ENCODE assay signal across 25 mouse cellular contexts in genomic region chr3:34172899-34173298, GRCm38 (mm10).
A peak's percentile ranks its signal among the peaks of the same experiment; 100 is the strongest.
DNase-seq lines count a peak whose midpoint lies in the region; ATAC-seq and TF ChIP-seq lines count a peak whose summit lies in the region.
"Had no signal": no experiment of that assay in that cellular context is flagged by ENCODE, and none has a peak within 500 bp of the region (broad histone marks: within the 10 kb centered on the region; RNA-seq: fewer than 3 reads in every experiment).

No protein-coding gene starts in this region.

- no peak overlapping the region for H3K4me2 ChIP-seq in forebrain, embryonic 16.5 days (ENCODE audit: low read length)
- H3K4me2 ChIP-seq in midbrain, embryonic 11.5 days: no peak overlapping the region
- no peak overlapping the region for H3K4me2 ChIP-seq in midbrain, postnatal 0 days (ENCODE audit: low read depth, low read length, poor library complexity, severe bottlenecking)
- no peak overlapping the region for H3K4me2 ChIP-seq in midbrain, embryonic 15.5 days
- H3K4me2 ChIP-seq: embryonic facial prominence, embryonic 15.5 days; hindbrain, embryonic 12.5 days had no signal

- H3K36me3 ChIP-seq in forebrain, embryonic 16.5 days (ENCODE audit: control insufficient read depth, insufficient read depth): no peaks in the 10 kb centered on the region
- H3K36me3 ChIP-seq in forebrain, embryonic 10.5 days (replicated peaks): no peaks in the 10 kb centered on the region
- H3K36me3 ChIP-seq in midbrain, embryonic 11.5 days (ENCODE audit: control insufficient read depth, insufficient read depth, low read length): no peaks in the 10 kb centered on the region
- H3K36me3 ChIP-seq in midbrain, postnatal 0 days (ENCODE audit: insufficient read depth, low read length): no peaks in the 10 kb centered on the region
- no peaks in the 10 kb centered on the region for H3K36me3 ChIP-seq in midbrain, embryonic 15.5 days (replicated peaks)
- H3K36me3 ChIP-seq: embryonic facial prominence, embryonic 15.5 days; G1E; heart, embryonic 10.5 days; hindbrain, embryonic 12.5 days had no signal

- H3K4me1 ChIP-seq in forebrain, embryonic 16.5 days (replicated peaks; ENCODE audit: control insufficient read depth, insufficient read depth, low read length): no peaks in the 10 kb centered on the region
- H3K4me1 ChIP-seq in forebrain, embryonic 10.5 days: peaks cover 9% of the 10 kb centered on the region
- no peaks in the 10 kb centered on the region for H3K4me1 ChIP-seq in midbrain, embryonic 11.5 days (ENCODE audit: control insufficient read depth, insufficient read depth, low read length)
- H3K4me1 ChIP-seq in midbrain, postnatal 0 days (ENCODE audit: insufficient read depth, low read length): no peaks in the 10 kb centered on the region
- H3K4me1 ChIP-seq in midbrain, embryonic 15.5 days: peaks cover 2% of the 10 kb centered on the region; the same call in 1 of the 2 replicates
- H3K4me1 ChIP-seq: embryonic facial prominence, embryonic 15.5 days; heart, embryonic 10.5 days; hindbrain, embryonic 12.5 days had no signal

- H3K9ac ChIP-seq in forebrain, embryonic 16.5 days (replicated peaks; ENCODE audit: low read depth, low read length): no peak overlapping the region
- H3K9ac ChIP-seq in midbrain, embryonic 11.5 days (ENCODE audit: low read length): no peak overlapping the region
- H3K9ac ChIP-seq in midbrain, postnatal 0 days (replicated peaks; ENCODE audit: low read length, poor library complexity, severe bottlenecking): no peak overlapping the region
- no peak overlapping the region for H3K9ac ChIP-seq in midbrain, embryonic 15.5 days
- H3K9ac ChIP-seq: embryonic facial prominence, embryonic 15.5 days; hindbrain, embryonic 12.5 days had no signal

- H3K27ac ChIP-seq in forebrain, embryonic 16.5 days (ENCODE audit: low read length): 0 out of 2 replicates have a peak overlapping the region, but pooled peaks have one; percentile 4
- no peak overlapping the region for H3K27ac ChIP-seq in forebrain, embryonic 10.5 days
- H3K27ac ChIP-seq in midbrain, embryonic 11.5 days (ENCODE audit: low read depth, low read length): no peak overlapping the region
- H3K27ac ChIP-seq in midbrain, postnatal 0 days (ENCODE audit: low read depth, low read length): no peak overlapping the region
- H3K27ac ChIP-seq in midbrain, embryonic 15.5 days: 0 out of 2 replicates have a peak overlapping the region, but pooled peaks have one; percentile 15
- H3K27ac ChIP-seq: embryonic facial prominence, embryonic 15.5 days; heart, embryonic 10.5 days; hindbrain, embryonic 12.5 days had no signal

- no peak for TF ChIP-seq CTCF in midbrain, postnatal 0 days (IDR thresholded peaks at IDR 0.05)
- TF ChIP-seq CTCF in brain, embryonic 14.5 days (IDR thresholded peaks at IDR 0.05; ENCODE audit: borderline replicate concordance, extremely low read depth, insufficient read depth, insufficient read length): no peak

- no peak overlapping the region for H3K4me3 ChIP-seq in forebrain, embryonic 16.5 days (replicated peaks; ENCODE audit: low read length)
- no peak overlapping the region for H3K4me3 ChIP-seq in forebrain, embryonic 10.5 days
- no peak overlapping the region for H3K4me3 ChIP-seq in midbrain, embryonic 11.5 days (ENCODE audit: low read depth, low read length)
- no peak overlapping the region for H3K4me3 ChIP-seq in midbrain, postnatal 0 days (ENCODE audit: low read depth, low read length)
- H3K4me3 ChIP-seq in midbrain, embryonic 15.5 days: no peak overlapping the region
- H3K4me3 ChIP-seq: embryonic facial prominence, embryonic 15.5 days; erythroblast, embryonic 14.5 days; heart, embryonic 10.5 days; hindbrain, embryonic 12.5 days had no signal

- no peak for TF ChIP-seq POLR2A in brain, embryonic 14.5 days (IDR thresholded peaks at IDR 0.05; ENCODE audit: borderline replicate concordance, extremely low read depth, insufficient read depth, insufficient read length, poor library complexity, severe bottlenecking)

- H3K9me3 ChIP-seq in forebrain, embryonic 16.5 days (ENCODE audit: control insufficient read depth, low read length): 0 out of 2 replicates have a peak, but pooled peaks cover 3% of the 10 kb centered on the region
- H3K9me3 ChIP-seq in forebrain, embryonic 10.5 days: no peaks in the 10 kb centered on the region
- no peaks in the 10 kb centered on the region for H3K9me3 ChIP-seq in midbrain, embryonic 11.5 days (ENCODE audit: control insufficient read depth, low read length)
- H3K9me3 ChIP-seq in midbrain, postnatal 0 days (ENCODE audit: low read length): no peaks in the 10 kb centered on the region
- 0 out of 2 replicates have a peak, but pooled peaks cover 6% of the 10 kb centered on the region for H3K9me3 ChIP-seq in midbrain, embryonic 15.5 days
- H3K9me3 ChIP-seq: embryonic facial prominence, embryonic 15.5 days; G1E; heart, embryonic 10.5 days; hindbrain, embryonic 12.5 days had no signal

- no peaks in the 10 kb centered on the region for H3K27me3 ChIP-seq in forebrain, embryonic 16.5 days (replicated peaks; ENCODE audit: control insufficient read depth, insufficient read depth, low read length)
- no peaks in the 10 kb centered on the region for H3K27me3 ChIP-seq in forebrain, embryonic 10.5 days (ENCODE audit: poor library complexity, severe bottlenecking)
- H3K27me3 ChIP-seq in midbrain, embryonic 11.5 days (ENCODE audit: control insufficient read depth, insufficient read depth, low read length): no peaks in the 10 kb centered on the region
- no peaks in the 10 kb centered on the region for H3K27me3 ChIP-seq in midbrain, postnatal 0 days (ENCODE audit: insufficient read depth, low read length)
- no peaks in the 10 kb centered on the region for H3K27me3 ChIP-seq in midbrain, embryonic 15.5 days (replicated peaks)
- H3K27me3 ChIP-seq: embryonic facial prominence, embryonic 15.5 days; hindbrain, embryonic 12.5 days had no signal

- WGBS in forebrain, embryonic 16.5 days: 62% methylated on average over 4 of the region's 4 CpGs
- WGBS in forebrain, embryonic 10.5 days: 59% methylated on average over 4 of the region's 4 CpGs
- 40% methylated on average over 4 of the region's 4 CpGs for WGBS in midbrain, embryonic 11.5 days
- 28% methylated on average over 4 of the region's 4 CpGs for WGBS in midbrain, postnatal 0 days
- WGBS in midbrain, embryonic 15.5 days: 27% methylated on average over 4 of the region's 4 CpGs

- 0 out of 2 replicates have a peak, but pooled peaks have one; percentile 28 for ATAC-seq in forebrain, embryonic 16.5 days
- no peak for ATAC-seq in midbrain, embryonic 11.5 days (ENCODE audit: low FRiP score)
- no peak for ATAC-seq in midbrain, postnatal 0 days (ENCODE audit: low FRiP score)
- ATAC-seq in midbrain, embryonic 15.5 days (replicated peaks): peak; percentile 35; the same call in 1 of the 2 replicates
- ATAC-seq: CD4-positive, CD25-positive, alpha-beta regulatory T cell, adult 4 months; hindbrain, embryonic 16.5 days; inflammation-experienced regulatory T-cells, adult 6 months had no signal

- DNase-seq in forebrain, embryonic 10.5 days (ENCODE audit: extremely low spot score, low spot score): no peak
- peak; percentile 85 for DNase-seq in midbrain, embryonic 11.5 days (ENCODE audit: low spot score, missing footprints)
- no peak for DNase-seq in midbrain, postnatal 0 days (ENCODE audit: low spot score)
- DNase-seq in brain, embryonic 14.5 days (ENCODE audit: low read depth): peak; percentile 22
- no peak for DNase-seq in adrenal gland, adult (ENCODE audit: inconsistent age in 2 of 2, low spot score in 1 of 2)
- DNase-seq in lung, postnatal 10 days: no peak
- DNase-seq: adrenal gland, postnatal 14 days; B cell, adult 2 months; cerebellum, adult 18-20 months; cerebellum, adult 9-11 months; cerebellum, postnatal 36 days; gastrocnemius, postnatal 10 days; heart, adult 18-20 months; heart, postnatal 10 days; heart, postnatal 4 days had no signal

Comparison
In these comparisons a context has a peak if more than half of its experiments do, and no peak if none do; other contexts are left out.
1. ATAC-seq: peak in forebrain, embryonic 16.5 days (single experiment) and midbrain, embryonic 15.5 days (single experiment); none in midbrain, embryonic 11.5 days (single experiment) and midbrain, postnatal 0 days (single experiment).
2. H3K27ac ChIP-seq: peak in forebrain, embryonic 16.5 days (single experiment) and midbrain, embryonic 15.5 days (single experiment); none in forebrain, embryonic 10.5 days (single experiment), midbrain, embryonic 11.5 days (single experiment) and midbrain, postnatal 0 days (single experiment).
3. DNase-seq: peak in midbrain, embryonic 11.5 days (single experiment) and brain, embryonic 14.5 days (single experiment); none in forebrain, embryonic 10.5 days (single experiment), midbrain, postnatal 0 days (single experiment), adrenal gland, adult (0 of 2) and lung, postnatal 10 days (single experiment).